Mouse (Mus musculus) liver, embryonic 13.5 days (tissue): ENCODE data around the gene Gsn. TPM values are rescaled to one million over a fixed set of nuclear protein-coding genes. Genes with fewer than 3 reads are reported as not detected.
A peak's percentile ranks its signal among the peaks of the same experiment; 100 is the strongest.

ENCODE experiments used
- ATAC-seq: fragments of 200-750 bp; cut with Nextera tagmentation; 2 replicates; pipeline ENCODE4 v1.8.0; 2017; ENCODE audit warnings: low read depth, mild to moderate bottlenecking, moderate number of reproducible peaks, moderate library complexity
- DNase-seq: peaks from one replicate; pipeline ENCODE4 v3.0.0; 2022
- H3K27ac ChIP-seq: fragments of 300-500 bp; sonication (generic); 2 replicates; pipeline ENCODE4 v1.5.1; 2015; ENCODE audit warnings: moderate library complexity, mild to moderate bottlenecking, inconsistent platforms
- H3K27me3 ChIP-seq: fragments of 300-500 bp; sonication (generic); 2 replicates; pipeline ENCODE4 v1.6.1; 2015; ENCODE audit warnings: mild to moderate bottlenecking, inconsistent platforms
- H3K36me3 ChIP-seq: fragments of 300-500 bp; sonication (generic); 2 replicates; pipeline ENCODE4 v1.6.1; 2015; ENCODE audit warnings: mild to moderate bottlenecking, inconsistent platforms
- H3K4me1 ChIP-seq: fragments of 300-500 bp; sonication (generic); replicated peaks from 2 replicates; pipeline ENCODE4 v1.6.1; 2015; ENCODE audit warnings: inconsistent platforms
- H3K4me2 ChIP-seq: fragments of 300-500 bp; sonication (generic); 2 replicates; pipeline ENCODE4 v1.6.1; 2015; ENCODE audit warnings: inconsistent platforms, mild to moderate bottlenecking, moderate library complexity
- H3K4me3 ChIP-seq: fragments of 300-500 bp; sonication (generic); replicated peaks from 2 replicates; pipeline ENCODE4 v1.5.1; 2015; ENCODE audit warnings: mild to moderate bottlenecking, inconsistent platforms
- H3K9ac ChIP-seq: fragments of 300-500 bp; sonication (generic); 2 replicates; pipeline ENCODE4 v1.6.1; 2015; ENCODE audit warnings: mild to moderate bottlenecking, inconsistent platforms
- H3K9me3 ChIP-seq: fragments of 300-500 bp; sonication (generic); replicated peaks from 2 replicates; pipeline ENCODE4 v1.6.1; 2016; ENCODE audit warnings: inconsistent platforms
- WGBS: fragments of 180-500 bp; shearing (Covaris S2); methylation state at CpG from one replicate; pipeline ENCODE4 v1.1.7; 2015; ENCODE audit not compliant: insufficient replicate concordance; 5-methylcytosine and 5-hydroxymethylcytosine counted together
- polyA plus RNA-seq: library from polyadenylated mRNA; unstranded; fragments of >200 nt; fragmentation: Nextera tagmentation; extraction: Ambion mirVana; gene quantifications from 2 replicates; pipeline ENCODE4 v1.2.1, GENCODE M21; 2015

Gsn gene
- polyA plus RNA-seq, 1 experiment from 2014 or later, result 77.4 TPM

DNA sequence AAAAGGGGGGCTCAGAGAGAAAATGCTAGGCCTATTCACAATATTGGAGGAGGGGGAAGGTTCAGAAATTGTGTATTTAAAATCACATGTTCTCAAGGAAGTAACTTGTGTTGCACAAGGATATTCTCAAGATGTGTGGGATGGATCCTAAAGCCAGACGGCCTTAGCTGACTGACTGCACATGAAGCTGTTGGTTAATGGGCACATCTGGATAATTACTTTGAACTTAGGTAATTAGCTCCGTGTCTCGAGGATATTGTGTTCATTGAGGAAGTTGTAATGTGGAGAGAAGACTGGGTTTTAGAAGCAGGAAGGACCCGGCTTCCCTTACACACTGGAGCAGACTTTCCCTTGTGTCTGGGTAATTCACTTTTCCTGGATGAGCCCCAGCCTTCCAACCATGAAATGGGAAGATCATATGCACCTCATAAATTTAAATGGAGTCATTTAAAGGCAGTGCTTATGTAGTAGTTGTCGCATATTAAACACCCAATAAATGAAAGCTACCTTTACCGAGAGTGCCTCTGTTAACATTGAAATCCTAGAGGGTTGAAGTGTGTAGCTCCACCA, 33.3 kb upstream of the Gsn start:
- Histone ChIP-seq H3K4me1 (no peaks in the 10 kb centered on the region), H3K4me3 (no peak overlapping the region), H3K9me3 (no peaks in the 10 kb centered on the region), H3K36me3 (no peaks in the 10 kb centered on the region), H3K27me3 (no peaks in the 10 kb centered on the region), H3K9ac (no peak overlapping the region), H3K4me2 (no peak overlapping the region), H3K27ac (no peak overlapping the region)
- ATAC-seq (no peak), DNase-seq (no peak)
- 53% methylated on average over 6 of the region's 6 CpGs for WGBS

DNA sequence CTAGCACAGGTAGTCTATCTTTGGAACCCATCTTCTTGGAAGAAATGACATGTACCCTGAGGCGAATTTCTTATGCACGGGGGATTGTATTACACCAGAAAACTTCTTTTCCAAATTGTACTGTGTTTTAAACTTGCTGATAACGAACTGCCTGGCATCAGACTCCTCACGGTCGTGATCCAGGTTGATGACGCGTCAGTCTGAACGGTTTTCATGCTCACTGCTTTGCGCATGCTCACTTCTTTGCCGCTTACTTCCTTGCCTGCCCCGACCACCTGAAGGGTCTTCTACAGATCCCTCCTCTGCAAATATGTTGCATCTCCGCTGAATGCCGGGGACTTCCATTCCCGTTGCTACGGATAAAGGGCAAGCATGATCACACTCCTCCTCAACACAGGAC, 31.9 kb upstream of the Gsn start:
- no peaks in the 10 kb centered on the region for H3K27me3 ChIP-seq
- DNase-seq, result no peak
- no peaks in the 10 kb centered on the region for H3K36me3 ChIP-seq
- no peak for ATAC-seq
- H3K4me2 ChIP-seq, result no peak overlapping the region
- H3K9me3 ChIP-seq, result no peaks in the 10 kb centered on the region
- no peak overlapping the region for H3K9ac ChIP-seq
- no peak overlapping the region for H3K27ac ChIP-seq
- WGBS, result 80% methylated on average over 15 of the region's 15 CpGs
- no peak overlapping the region for H3K4me3 ChIP-seq
- H3K4me1 ChIP-seq, result no peaks in the 10 kb centered on the region

DNA sequence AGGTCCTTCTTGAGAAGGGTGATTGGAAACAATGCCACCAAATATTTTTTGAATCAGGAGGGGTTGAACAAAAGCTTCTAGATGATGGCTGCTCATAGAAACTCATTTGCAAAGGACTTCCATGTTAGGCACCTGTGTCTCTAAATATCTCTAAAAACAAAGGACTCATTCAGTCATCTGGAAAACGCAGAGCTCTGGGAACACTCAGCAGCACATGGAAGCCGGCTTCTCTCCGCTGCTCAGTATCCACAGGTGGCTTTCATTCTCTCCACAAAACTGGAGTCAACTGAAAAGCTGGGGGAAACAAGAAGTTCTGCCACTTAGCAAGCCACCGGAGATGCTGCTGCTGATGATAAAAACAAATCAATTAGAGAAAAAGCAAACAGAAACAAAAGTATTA, 28.0 kb upstream of the Gsn start:
- Histone ChIP-seq H3K27me3 (no peaks in the 10 kb centered on the region), H3K36me3 (no peaks in the 10 kb centered on the region), H3K27ac (no peak overlapping the region), H3K4me2 (no peak overlapping the region), H3K4me1 (peaks cover 17% of the 10 kb centered on the region; the same call in 1 of the 2 replicates), H3K9me3 (no peaks in the 10 kb centered on the region), H3K4me3 (no peak overlapping the region), H3K9ac (no peak overlapping the region)
- ATAC-seq (no peak), DNase-seq (no peak)
- 70% methylated on average over 4 of the region's 4 CpGs for whole genome bisulfite sequencing

DNA sequence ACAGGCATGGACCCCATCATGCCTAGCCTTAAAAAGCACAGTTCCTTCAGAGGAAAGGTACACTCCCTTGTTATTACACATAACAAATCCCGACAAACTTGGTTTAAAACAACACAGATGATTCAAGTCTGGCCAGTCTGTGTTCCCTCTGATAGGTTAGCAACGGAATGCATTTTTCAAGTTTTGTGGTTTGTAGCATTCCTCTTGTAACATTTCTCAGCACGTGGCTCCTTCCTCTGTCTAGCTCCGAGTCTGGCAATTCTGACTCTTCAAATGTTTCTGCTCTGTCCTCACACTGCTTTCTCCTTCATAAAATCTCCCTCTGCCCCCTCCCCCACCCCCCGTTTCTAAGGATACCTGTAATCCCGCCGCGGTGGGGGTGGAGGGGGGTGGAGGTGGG, 26.0 kb upstream of the Gsn start:
- no peak for DNase-seq
- Histone ChIP-seq H3K27me3 (no peaks in the 10 kb centered on the region), H3K27ac (no peak overlapping the region), H3K36me3 (no peaks in the 10 kb centered on the region), H3K4me3 (no peak overlapping the region), H3K9ac (no peak overlapping the region), H3K9me3 (no peaks in the 10 kb centered on the region), H3K4me1 (peaks cover 29% of the 10 kb centered on the region; the same call in 1 of the 2 replicates), H3K4me2 (no peak overlapping the region)
- no peak for ATAC-seq
- WGBS, result 22% methylated on average over 8 of the region's 8 CpGs

DNA sequence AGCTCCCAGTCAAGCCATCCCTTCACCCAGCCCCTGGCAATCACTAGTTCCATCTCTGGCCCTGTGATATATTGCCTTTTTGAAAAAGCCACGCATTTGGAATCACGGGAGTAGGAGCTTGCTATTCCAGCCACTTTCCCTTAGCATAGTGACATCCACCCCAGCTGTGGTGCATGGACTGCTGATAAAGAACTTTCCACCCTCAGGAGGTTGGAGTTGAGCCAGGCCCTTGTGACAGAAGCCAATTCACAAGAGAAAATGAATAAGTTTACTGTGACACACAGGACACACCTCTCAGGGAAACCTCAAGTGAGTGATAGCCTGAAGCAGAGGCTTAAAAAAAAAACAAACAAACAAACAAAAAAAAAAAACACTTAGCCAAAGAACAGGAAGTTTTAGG, 24.3 kb upstream of the Gsn start:
- H3K4me1 ChIP-seq, result peaks cover 29% of the 10 kb centered on the region; the same call in 1 of the 2 replicates

DNA sequence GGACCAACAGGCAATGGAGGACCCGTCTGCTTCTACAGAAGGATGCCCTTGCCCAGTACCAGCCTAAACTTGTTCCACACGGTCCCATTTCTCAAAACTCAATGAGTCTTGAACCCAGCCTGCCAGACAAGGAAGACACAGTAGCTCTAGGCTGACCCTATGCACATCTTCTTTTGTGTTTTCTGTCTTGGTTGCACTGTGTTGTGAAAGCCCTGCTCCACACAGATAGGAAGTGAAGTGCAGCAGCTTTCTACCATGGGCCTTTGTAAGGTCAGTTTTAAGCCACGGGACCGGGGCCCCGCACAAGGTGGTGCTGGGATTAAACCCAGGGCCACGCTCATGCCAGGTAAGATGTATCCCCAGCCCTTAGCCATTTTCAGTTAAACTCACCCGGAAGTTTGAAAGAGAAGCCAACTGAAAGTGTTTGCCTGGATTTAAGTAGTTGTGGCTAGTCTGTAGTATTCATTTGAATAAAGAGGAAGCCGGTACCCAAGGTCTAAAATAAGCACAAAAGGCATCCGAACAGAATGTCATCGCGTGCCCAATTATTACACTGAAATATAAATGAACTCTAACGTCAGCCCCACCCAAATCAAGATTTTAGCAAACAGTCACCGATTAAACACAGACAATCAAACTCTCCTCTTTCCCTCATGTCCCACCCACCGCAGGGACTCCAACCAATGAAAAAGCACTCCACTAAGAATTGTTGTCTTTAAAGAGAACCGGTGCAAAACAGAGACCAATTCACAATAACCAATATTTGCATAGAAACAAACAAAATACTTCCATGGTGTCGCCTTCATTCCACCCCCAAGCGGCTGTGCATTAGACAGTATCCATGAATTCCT, 23.4 kb upstream of the Gsn start:
- H3K36me3 ChIP-seq, result no peaks in the 10 kb centered on the region
- H3K4me1 ChIP-seq, result peaks cover 29% of the 10 kb centered on the region; the same call in 1 of the 2 replicates
- no peak overlapping the region for H3K4me2 ChIP-seq
- no peak overlapping the region for H3K4me3 ChIP-seq
- H3K27ac ChIP-seq, result no peak overlapping the region
- ATAC-seq (peak; percentile 29; the same call in 1 of the 2 replicates), DNase-seq (no peak)
- no peaks in the 10 kb centered on the region for H3K9me3 ChIP-seq
- no peak overlapping the region for H3K9ac ChIP-seq
- 43% methylated on average over 17 of the region's 17 CpGs for WGBS
- no peaks in the 10 kb centered on the region for H3K27me3 ChIP-seq

More for the DNA sequence above, 24.3 kb upstream of the Gsn start:
- Histone ChIP-seq H3K36me3 (no peaks in the 10 kb centered on the region), H3K9ac (no peak overlapping the region), H3K4me2 (no peak overlapping the region), H3K4me3 (no peak overlapping the region), H3K27ac (no peak overlapping the region), H3K9me3 (no peaks in the 10 kb centered on the region), H3K27me3 (no peaks in the 10 kb centered on the region)
- DNase-seq (no peak), ATAC-seq (no peak)
- 32% methylated on average over 2 of the region's 2 CpGs for WGBS

DNA sequence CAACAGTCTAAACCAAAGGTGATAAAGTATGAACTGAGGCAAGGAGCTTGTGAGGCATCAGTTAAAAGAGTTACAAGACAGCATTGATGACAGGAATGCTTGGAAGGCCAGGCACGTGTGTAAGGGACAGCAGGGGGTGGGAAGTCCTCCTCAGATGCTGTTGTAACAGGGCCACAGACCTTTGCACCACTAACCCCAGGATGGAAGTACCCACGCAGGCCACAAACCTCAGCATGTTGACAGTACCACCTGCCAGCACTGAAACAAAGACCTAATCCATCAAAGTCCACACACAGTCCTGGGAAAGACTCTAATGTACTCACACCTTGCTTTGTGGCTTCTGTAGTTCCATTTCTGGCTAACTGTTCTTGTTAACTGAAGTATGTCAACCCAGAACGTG, 22.3 kb upstream of the Gsn start:
- no peak overlapping the region for H3K4me2 ChIP-seq
- DNase-seq (no peak), ATAC-seq (no peak)
- no peaks in the 10 kb centered on the region for H3K36me3 ChIP-seq
- no peak overlapping the region for H3K9ac ChIP-seq
- H3K4me1 ChIP-seq, result peaks cover 29% of the 10 kb centered on the region; the same call in 1 of the 2 replicates
- 34% methylated on average over 3 of the region's 3 CpGs for WGBS
- no peaks in the 10 kb centered on the region for H3K27me3 ChIP-seq
- H3K27ac ChIP-seq, result no peak overlapping the region
- H3K4me3 ChIP-seq, result no peak overlapping the region
- no peaks in the 10 kb centered on the region for H3K9me3 ChIP-seq

DNA sequence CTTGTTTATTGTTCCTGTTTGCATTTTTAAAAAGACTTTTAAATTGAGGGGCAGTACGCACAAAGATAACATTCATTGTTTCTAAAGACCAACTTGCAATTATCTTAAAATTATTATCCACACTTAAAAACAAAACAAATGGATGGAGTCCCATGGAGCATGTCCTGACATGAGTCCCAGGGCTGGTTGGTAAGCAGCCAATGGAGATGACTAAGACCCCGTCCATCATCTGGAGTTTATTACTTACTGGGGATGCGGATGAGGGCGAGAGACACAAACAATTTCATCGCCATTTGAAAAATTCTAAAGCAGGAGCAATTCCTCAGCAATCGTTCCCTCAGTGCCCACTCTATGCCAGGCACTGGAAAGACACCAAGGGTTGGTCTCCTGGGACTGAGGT, 21.2 kb upstream of the Gsn start:
- Histone ChIP-seq H3K4me1 (peaks cover 29% of the 10 kb centered on the region; the same call in 1 of the 2 replicates), H3K36me3 (no peaks in the 10 kb centered on the region), H3K9ac (no peak overlapping the region), H3K27me3 (no peaks in the 10 kb centered on the region), H3K4me3 (no peak overlapping the region), H3K27ac (no peak overlapping the region), H3K4me2 (no peak overlapping the region), H3K9me3 (no peaks in the 10 kb centered on the region)
- 72% methylated on average over 6 of the region's 6 CpGs for WGBS
- DNase-seq, result no peak
- ATAC-seq, result no peak

DNA sequence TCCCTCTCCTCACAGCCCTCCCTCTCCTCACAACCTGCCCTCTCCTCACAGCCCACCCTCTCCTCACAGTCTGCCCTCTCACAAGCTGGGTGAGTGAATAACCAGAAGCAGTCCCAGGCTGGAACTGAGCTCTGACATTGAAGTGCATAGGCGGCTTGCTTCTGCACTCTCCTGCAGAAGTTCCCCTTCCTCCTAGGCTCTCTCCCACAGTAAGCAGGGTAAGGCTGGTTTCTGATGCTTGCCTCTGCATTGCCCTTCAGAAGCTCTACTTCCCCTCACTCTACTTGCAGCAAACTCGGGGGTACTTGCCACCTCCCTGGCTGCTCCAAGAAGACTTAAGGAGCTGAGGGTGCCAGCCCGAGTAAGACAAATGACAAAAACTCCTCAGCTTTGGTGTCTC, 11.9 kb upstream of the Gsn start:
- no peak overlapping the region for H3K27ac ChIP-seq
- H3K9me3 ChIP-seq, result no peaks in the 10 kb centered on the region
- H3K9ac ChIP-seq, result no peak overlapping the region
- no peak overlapping the region for H3K4me3 ChIP-seq
- 6% methylated on average over 3 of the region's 3 CpGs for WGBS
- H3K4me1 ChIP-seq, result peaks cover 12% of the 10 kb centered on the region; the same call in 1 of the 2 replicates
- ATAC-seq, result no peak
- H3K27me3 ChIP-seq, result peaks cover 2% of the 10 kb centered on the region; the same call in 1 of the 2 replicates
- no peak overlapping the region for H3K4me2 ChIP-seq
- H3K36me3 ChIP-seq, result no peaks in the 10 kb centered on the region
- DNase-seq, result no peak

DNA sequence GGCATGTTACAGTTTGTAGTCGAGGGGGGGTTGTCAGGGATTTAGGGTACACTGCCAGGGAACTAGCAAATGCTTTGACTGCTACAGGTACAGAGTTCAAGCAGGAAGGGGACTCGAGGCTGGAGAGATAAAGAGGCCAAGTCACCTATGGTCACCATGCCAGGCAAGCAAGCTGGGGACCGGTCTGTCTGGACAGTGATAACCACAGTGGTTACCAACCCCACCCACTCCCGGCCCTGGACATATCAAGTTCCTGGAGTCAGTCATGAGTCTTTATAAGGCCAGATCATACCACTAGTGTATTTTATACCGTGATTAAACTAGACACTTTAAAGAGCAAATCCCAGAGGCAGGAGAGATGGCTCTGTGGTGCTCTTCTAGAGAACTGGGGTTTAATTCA, 8.4 kb upstream of the Gsn start:
- no peaks in the 10 kb centered on the region for H3K36me3 ChIP-seq
- ATAC-seq (no peak), DNase-seq (no peak)
- no peaks in the 10 kb centered on the region for H3K9me3 ChIP-seq
- H3K27me3 ChIP-seq, result peaks cover 2% of the 10 kb centered on the region; the same call in 1 of the 2 replicates
- H3K4me1 ChIP-seq, result peaks cover 12% of the 10 kb centered on the region; the same call in 1 of the 2 replicates
- H3K4me3 ChIP-seq, result no peak overlapping the region
- H3K9ac ChIP-seq, result no peak overlapping the region
- no peak overlapping the region for H3K4me2 ChIP-seq
- 19% methylated on average over 5 of the region's 5 CpGs for WGBS
- H3K27ac ChIP-seq, result no peak overlapping the region

DNA sequence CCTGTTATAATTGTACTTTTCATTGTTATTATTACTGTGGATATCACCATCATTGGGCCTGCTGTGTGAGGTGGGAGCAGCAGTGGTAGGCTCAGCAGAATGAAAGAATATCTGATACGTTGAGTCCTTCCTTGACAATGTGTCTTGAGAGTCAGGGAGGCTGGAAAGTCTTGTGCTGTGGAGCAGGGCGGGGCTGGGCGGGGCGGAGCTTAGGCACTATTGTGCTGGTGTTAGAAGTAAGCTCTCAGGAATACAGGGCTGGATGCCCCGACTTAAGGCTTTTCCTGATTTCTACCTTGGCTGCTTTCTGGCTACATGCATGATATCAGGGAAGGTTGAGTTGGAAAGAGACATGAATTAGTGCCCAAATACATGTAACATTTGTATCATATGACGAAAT, 3.4 kb upstream of the Gsn start:
- WGBS, result 38% methylated on average over 6 of the region's 6 CpGs
- ATAC-seq, result no peak

More for the DNA sequence above, 3.4 kb upstream of the Gsn start:
- Histone ChIP-seq H3K9ac (no peak overlapping the region), H3K27me3 (peaks cover 31% of the 10 kb centered on the region), H3K9me3 (no peaks in the 10 kb centered on the region), H3K4me2 (no peak overlapping the region), H3K4me1 (peaks cover 16% of the 10 kb centered on the region), H3K36me3 (no peaks in the 10 kb centered on the region), H3K4me3 (no peak overlapping the region), H3K27ac (no peak overlapping the region)
- DNase-seq, result no peak
